Mouse (Mus musculus): ENCODE results near the gene Map6. TPM values are rescaled to one million over a fixed set of nuclear protein-coding genes. Genes with fewer than 3 reads are reported as not detected.

The Map6 gene
- 4.4 TPM for polyA plus RNA-seq (2014; fragmentation: Illumina TruSeq; extraction: RNeasy Lipid Tissue Mini Kit (QIAGEN cat#74804); ENCODE audit: low read depth, low replicate concordance)

DNA sequence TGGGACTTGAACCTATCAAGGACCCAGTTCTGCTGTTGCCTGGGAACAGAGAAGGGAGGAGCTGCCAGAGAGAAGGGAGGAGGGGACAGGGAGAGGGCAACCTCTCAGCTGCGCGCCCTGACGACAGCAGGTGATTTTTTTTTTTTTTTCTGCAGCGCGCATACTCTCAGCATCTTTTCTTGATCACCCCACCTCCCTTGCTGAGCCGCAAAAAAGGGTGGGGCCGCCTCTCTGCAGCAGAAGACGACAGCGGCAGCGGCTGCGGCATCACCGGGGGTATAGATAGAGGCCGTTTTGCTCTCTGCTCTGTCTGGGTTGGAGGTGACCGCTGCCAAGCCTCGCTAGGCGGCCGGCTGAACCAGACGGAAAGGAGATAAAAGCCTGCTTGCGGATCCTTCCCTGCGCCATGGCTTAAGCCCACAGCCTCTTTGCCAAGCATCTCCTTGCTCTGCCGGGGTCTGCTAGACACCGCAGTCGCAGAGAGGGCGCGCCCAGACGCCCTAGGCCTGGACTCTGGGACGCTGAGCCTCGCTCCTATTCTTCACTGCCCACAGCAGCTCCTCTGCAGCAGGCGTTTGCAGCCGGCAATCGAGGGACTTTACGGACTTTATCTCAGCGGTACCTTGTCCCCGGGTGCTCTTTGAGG lies at the start of gene Map6:
Gene Map6, plus strand, starts transcription at position 197 of the 646 bp plus-strand sequence.

DNA sequence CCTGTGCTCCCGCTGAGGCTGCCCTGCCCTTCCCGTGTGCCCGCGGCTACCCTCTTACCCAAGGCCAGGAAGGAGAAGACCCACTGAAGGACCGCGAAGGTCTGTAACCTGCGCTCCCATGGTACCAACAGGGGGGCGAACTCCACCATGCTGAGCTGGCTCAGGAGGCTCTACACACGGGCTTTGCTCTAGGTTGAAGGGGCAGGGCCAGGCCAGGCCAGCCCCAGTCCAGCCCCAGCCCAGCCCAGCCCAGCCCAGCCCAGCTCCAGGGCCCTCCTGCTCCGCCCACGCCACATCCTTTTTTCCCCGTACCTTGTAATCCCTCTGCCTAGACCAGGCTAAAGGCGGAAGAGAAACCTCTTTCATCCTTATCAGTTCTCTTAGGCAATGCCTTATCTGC lies 28.8 kb upstream of the Map6 start, which contains the start of gene Mogat2:
Gene Mogat2, minus strand, starts transcription at position 203 of the 400 bp plus-strand sequence.

DNA sequence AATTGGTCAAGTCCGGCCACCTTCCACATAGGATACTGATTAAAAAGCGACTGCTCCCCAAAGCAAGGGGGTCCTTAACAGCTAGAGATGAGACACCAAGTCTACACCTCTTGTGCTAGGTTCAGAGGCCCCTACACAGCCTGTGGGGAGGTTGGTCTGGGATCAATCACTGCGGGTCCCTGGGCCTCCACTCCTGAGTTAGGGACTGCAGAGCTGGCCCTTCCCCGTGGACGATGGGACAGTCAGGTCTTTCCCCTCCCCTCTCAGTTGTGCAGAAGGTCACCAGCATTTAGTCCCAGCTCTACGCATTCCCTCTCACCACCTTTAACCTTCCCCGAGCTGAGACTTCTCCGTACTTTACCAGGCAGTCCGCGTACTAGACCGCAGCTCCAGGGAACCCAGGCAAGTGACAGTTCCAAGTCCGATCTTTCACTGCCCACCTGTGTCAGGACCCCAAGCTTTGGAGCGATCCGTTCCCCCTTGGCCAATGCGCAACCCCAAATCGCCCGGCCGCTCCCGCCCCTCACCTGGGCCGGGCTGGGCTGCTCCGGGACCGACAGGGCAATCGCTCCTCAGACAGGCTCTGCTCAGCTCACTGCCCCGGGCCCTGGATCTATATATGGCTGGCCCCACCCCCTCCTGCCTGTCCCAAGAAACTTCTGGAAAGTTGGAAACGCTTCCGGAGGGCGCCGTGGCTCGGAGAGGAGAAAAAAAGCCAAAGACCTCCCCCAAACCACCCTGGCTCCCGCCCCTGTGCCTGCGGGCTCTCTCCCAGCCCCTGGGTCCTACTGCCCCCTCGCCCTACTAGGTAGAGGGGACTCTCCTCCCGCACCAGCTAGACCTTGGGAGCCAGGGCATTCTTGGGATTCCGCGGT lies 85.5 kb downstream of the Map6 start, which contains the start of gene Serpinh1:
Gene Serpinh1, minus strand, starts transcription at position 714 of the 875 bp plus-strand sequence.

DNA sequence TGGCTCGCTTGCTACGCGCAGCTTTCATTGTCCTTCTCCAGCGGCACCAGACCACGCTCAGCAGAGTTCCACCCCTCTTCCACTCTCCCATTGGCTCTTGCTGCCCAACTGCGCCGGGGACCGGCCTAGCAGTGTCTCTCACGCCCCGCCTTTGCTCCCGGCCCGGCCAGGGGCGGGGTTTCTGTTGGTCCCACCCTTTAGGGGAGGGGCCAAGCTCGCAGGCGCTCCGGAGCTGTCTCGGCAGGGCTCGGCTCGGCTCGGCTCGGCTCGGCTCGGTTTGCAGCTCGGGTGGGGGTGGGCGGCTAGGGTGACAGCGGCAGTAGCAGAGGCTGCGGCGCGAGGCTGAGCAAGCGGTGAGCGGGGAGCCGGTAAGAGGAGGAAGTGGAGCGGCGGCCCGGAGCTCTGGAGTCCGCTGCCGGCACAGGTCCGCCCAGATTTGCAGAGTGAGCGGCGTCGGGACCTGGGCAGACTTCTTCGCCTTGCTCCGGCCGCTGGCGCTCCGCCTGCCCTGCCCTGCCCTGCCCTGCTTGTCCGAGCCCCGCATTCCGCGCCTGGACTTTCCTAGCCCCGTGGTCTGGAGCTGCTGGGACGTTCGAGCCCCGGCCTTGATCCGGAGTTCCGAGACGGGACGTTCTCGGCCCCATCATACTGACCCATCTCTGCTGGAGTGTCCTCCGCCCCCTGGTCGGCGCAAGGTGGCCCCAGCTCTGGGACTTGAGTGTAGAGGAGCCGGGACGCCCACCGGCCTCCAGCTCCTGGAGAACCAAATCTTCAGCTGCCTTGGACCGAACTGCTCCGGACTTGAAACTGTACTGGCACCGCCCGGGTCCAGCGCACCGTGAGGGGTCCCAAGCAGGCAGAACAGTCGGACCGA lies 114.2 kb downstream of the Map6 start, which contains the start of gene Gdpd5:
Gene Gdpd5, plus strand, starts transcription at position 201 of the 874 bp plus-strand sequence.

Other genes with a start within 250 kb of the Map6 start
- gene Uvrag, start 126.3 kb upstream of the Map6 start, polyA plus RNA-seq (2014; fragmentation: Illumina TruSeq; extraction: RNeasy Lipid Tissue Mini Kit (QIAGEN cat#74804); ENCODE audit: low read depth, low replicate concordance), result 14.7 TPM
- 405 TPM for gene Dgat2, start 84.7 kb upstream of the Map6 start, polyA plus RNA-seq (2014; fragmentation: Illumina TruSeq; extraction: RNeasy Lipid Tissue Mini Kit (QIAGEN cat#74804); ENCODE audit: low read depth, low replicate concordance)
- 1.1 TPM for gene Mogat2, start 28.8 kb upstream of the Map6 start, polyA plus RNA-seq (2014; fragmentation: Illumina TruSeq; extraction: RNeasy Lipid Tissue Mini Kit (QIAGEN cat#74804); ENCODE audit: low read depth, low replicate concordance)
- 186 TPM for gene Serpinh1, start 85.8 kb downstream of the Map6 start, polyA plus RNA-seq (2014; fragmentation: Illumina TruSeq; extraction: RNeasy Lipid Tissue Mini Kit (QIAGEN cat#74804); ENCODE audit: low read depth, low replicate concordance)
- 9.2 TPM for gene Gdpd5, start 114.0 kb downstream of the Map6 start, polyA plus RNA-seq (2014; fragmentation: Illumina TruSeq; extraction: RNeasy Lipid Tissue Mini Kit (QIAGEN cat#74804); ENCODE audit: low read depth, low replicate concordance)
- gene Klhl35, start 198.6 kb downstream of the Map6 start, polyA plus RNA-seq (2014; fragmentation: Illumina TruSeq; extraction: RNeasy Lipid Tissue Mini Kit (QIAGEN cat#74804); ENCODE audit: low read depth, low replicate concordance), result 1.1 TPM
- 993 TPM for gene Rps3, start 216.3 kb downstream of the Map6 start, polyA plus RNA-seq (2014; fragmentation: Illumina TruSeq; extraction: RNeasy Lipid Tissue Mini Kit (QIAGEN cat#74804); ENCODE audit: low read depth, low replicate concordance)